Mouse (Mus musculus) hindbrain, embryonic 14.5 days (tissue): ENCODE data around the gene Olfr1305. TPM values are rescaled to one million over a fixed set of nuclear protein-coding genes. Genes with fewer than 3 reads are reported as not detected.

ENCODE experiments used
- ATAC-seq: fragments of 200-750 bp; cut with Nextera tagmentation; 2 replicates; pipeline ENCODE4 v1.8.0; 2017; ENCODE audit warnings: moderate number of reproducible peaks, mild to moderate bottlenecking, moderate TSS enrichment, moderate library complexity; ENCODE audit not compliant: low FRiP score
- DNase-seq: peaks from one replicate; pipeline ENCODE4 v3.0.0-alpha.2; 2015; ENCODE audit warnings: low spot score
- H3K27ac ChIP-seq: fragments of 300-500 bp; sonication (generic); 2 replicates; pipeline ENCODE4 v1.5.1; 2014; ENCODE audit warnings: mild to moderate bottlenecking, moderate library complexity
- H3K27me3 ChIP-seq: fragments of 300-500 bp; sonication (generic); 2 replicates; pipeline ENCODE4 v1.6.1; 2014; ENCODE audit warnings: mild to moderate bottlenecking, low read length, mixed read lengths; ENCODE audit not compliant: control insufficient read depth, insufficient read depth
- H3K36me3 ChIP-seq: fragments of 300-500 bp; sonication (generic); replicated peaks from 2 replicates; pipeline ENCODE4 v1.6.1; 2014; ENCODE audit not compliant: control insufficient read depth, insufficient read depth
- H3K4me1 ChIP-seq: fragments of 300-500 bp; sonication (generic); replicated peaks from 2 replicates; pipeline ENCODE4 v1.6.1; 2014; ENCODE audit warnings: antibody characterized with exemption, low read length, mixed read lengths; ENCODE audit not compliant: control insufficient read depth, insufficient read depth
- H3K4me2 ChIP-seq: fragments of 300-500 bp; sonication (generic); replicated peaks from 2 replicates; pipeline ENCODE4 v1.6.1; 2014; ENCODE audit warnings: mild to moderate bottlenecking, moderate library complexity
- H3K4me3 ChIP-seq: fragments of 300-500 bp; sonication (generic); replicated peaks from 2 replicates; pipeline ENCODE4 v1.5.1; 2014; ENCODE audit warnings: mild to moderate bottlenecking, low read length
- H3K9ac ChIP-seq: fragments of 300-500 bp; sonication (generic); 2 replicates; pipeline ENCODE4 v1.6.1; 2014
- H3K9me3 ChIP-seq: fragments of 300-500 bp; sonication (generic); 2 replicates; pipeline ENCODE4 v1.6.1; 2016; ENCODE audit warnings: low read length; ENCODE audit not compliant: control insufficient read depth
- WGBS: fragments of 180-500 bp; shearing (Covaris S2); extraction: QIAGEN DNeasy Blood & Tissue Kit; methylation state at CpG from one replicate; pipeline ENCODE4 v1.1.7; 2014; 5-methylcytosine and 5-hydroxymethylcytosine counted together
- polyA plus RNA-seq: library from polyadenylated mRNA; unstranded; fragments of >200 nt; fragmentation: Nextera tagmentation; extraction: Ambion mirVana; gene quantifications from 2 replicates; pipeline ENCODE4 v1.2.1, GENCODE M21; 2014

Olfr1305 gene
- polyA plus RNA-seq = not detected in 2 replicates

- no peak within 1 kb of the TSS for H3K4me3 ChIP-seq
Observed at GRCm38 (mm10) chr2:111877049-111877448, at the start of gene Olfr1305. TSS of gene Olfr1305 (minus strand) at chr2:111877149.

GRCm38 (mm10) chr2:111916171-111916570, 39.2 kb upstream of the Olfr1305 start, which contains the start of gene Olfr1306:
TSS of gene Olfr1306 (minus strand) at chr2:111916271.
- no peak for DNase-seq
- 89% methylated on average over 1 of the region's 1 CpGs for WGBS

More at GRCm38 (mm10) chr2:111877049-111877448, at the start of gene Olfr1305:
- ATAC-seq (no peak), DNase-seq (no peak)
- no peak within 1 kb of the TSS for H3K4me2 ChIP-seq
- no peak within 1 kb of the TSS for H3K9ac ChIP-seq
- no peaks in the 10 kb centered on the region for H3K4me1 ChIP-seq
- no peaks in the 10 kb centered on the region for H3K36me3 ChIP-seq
- WGBS = 94% methylated on average over 2 of the region's 2 CpGs
- no peaks in the 10 kb centered on the region; the same call in 1 of the 2 replicates for H3K9me3 ChIP-seq
- H3K27ac ChIP-seq = no peak within 1 kb of the TSS
- no peaks in the 10 kb centered on the region for H3K27me3 ChIP-seq

GRCm38 (mm10) chr2:111820240-111820639, 56.7 kb downstream of the Olfr1305 start, which contains the start of gene Olfr1303:
TSS of gene Olfr1303 (minus strand) at chr2:111820340.
- no peaks in the 10 kb centered on the region for H3K9me3 ChIP-seq
- H3K27ac ChIP-seq = no peak within 1 kb of the TSS
- DNase-seq (no peak), ATAC-seq (no peak)
- WGBS = 92% methylated on average over 2 of the region's 2 CpGs
- no peak within 1 kb of the TSS for H3K4me2 ChIP-seq
- H3K27me3 ChIP-seq = no peaks in the 10 kb centered on the region
- H3K36me3 ChIP-seq = no peaks in the 10 kb centered on the region
- no peaks in the 10 kb centered on the region for H3K4me1 ChIP-seq
- H3K4me3 ChIP-seq = no peak within 1 kb of the TSS
- no peak within 1 kb of the TSS for H3K9ac ChIP-seq

More at GRCm38 (mm10) chr2:111916171-111916570, 39.2 kb upstream of the Olfr1305 start, which contains the start of gene Olfr1306:
- Histone ChIP-seq H3K27ac (no peak within 1 kb of the TSS), H3K9ac (no peak within 1 kb of the TSS), H3K4me1 (no peaks in the 10 kb centered on the region), H3K9me3 (no peaks in the 10 kb centered on the region), H3K27me3 (no peaks in the 10 kb centered on the region), H3K36me3 (no peaks in the 10 kb centered on the region), H3K4me2 (no peak within 1 kb of the TSS), H3K4me3 (no peak within 1 kb of the TSS)
- no peak for ATAC-seq

Other genes starting within 250 kb of the Olfr1305 start
- gene Olfr1298, start 227.9 kb downstream of the Olfr1305 start, polyA plus RNA-seq = not detected in 2 replicates
- gene Olfr1299, start 215.7 kb downstream of the Olfr1305 start, polyA plus RNA-seq = not detected in 2 replicates
- not detected in 2 replicates for gene Olfr1301, start 126.1 kb downstream of the Olfr1305 start, polyA plus RNA-seq
- not detected in 2 replicates for gene Olfr1302, start 99.7 kb downstream of the Olfr1305 start, polyA plus RNA-seq
- gene Olfr1303, start 56.8 kb downstream of the Olfr1305 start, polyA plus RNA-seq = not detected in 2 replicates
- gene Olfr1306, start 39.1 kb upstream of the Olfr1305 start, polyA plus RNA-seq = not detected in 2 replicates
- gene Olfr1307, start 72.3 kb upstream of the Olfr1305 start, polyA plus RNA-seq = not detected in 2 replicates
- gene Olfr1308, start 87.8 kb upstream of the Olfr1305 start, polyA plus RNA-seq = not detected in 2 replicates
- gene Olfr1309, start 113.1 kb upstream of the Olfr1305 start, polyA plus RNA-seq = not detected in 2 replicates
- gene Olfr1310, start 135.6 kb upstream of the Olfr1305 start, polyA plus RNA-seq = not detected in 2 replicates
- gene Olfr1311, start 147.3 kb upstream of the Olfr1305 start, polyA plus RNA-seq = not detected in 2 replicates
- gene Olfr1312, start 173.1 kb upstream of the Olfr1305 start, polyA plus RNA-seq = not detected in 2 replicates
- gene Olfr1313, start 200.7 kb upstream of the Olfr1305 start, polyA plus RNA-seq = not detected in 2 replicates
- gene Olfr1314, start 219.6 kb upstream of the Olfr1305 start, polyA plus RNA-seq = not detected in 2 replicates
- not detected in 2 replicates for gene Olfr1315-ps1, start 238.3 kb upstream of the Olfr1305 start, polyA plus RNA-seq